Mouse (Mus musculus): ENCODE data around the gene Scand1. TPM values are rescaled to one million over a fixed set of nuclear protein-coding genes. Genes with fewer than 3 reads are reported as not detected.

Gene Scand1
- polyA plus RNA-seq, 1 experiment from 2014 or later: 98.4 TPM

- WGBS: 68% methylated on average over 6 of the region's 6 CpGs
- Histone ChIP-seq H3K27me3 (replicated peaks) (no peaks in the 10 kb centered on the region), H3K36me3 (replicated peaks) (no peaks in the 10 kb centered on the region), H3K4me1 (no peaks in the 10 kb centered on the region), H3K4me2 (no peak overlapping the region), H3K4me3 (no peak overlapping the region), H3K9ac (no peak overlapping the region), H3K9me3 (no peaks in the 10 kb centered on the region), H3K27ac (no peak overlapping the region)
- no peak for ATAC-seq (replicated peaks)
These were observed 11.6 kb upstream of the Scand1 start for GRCm38 (mm10) chr2:156324116-156324588.

GRCm38 (mm10) chr2:156321538-156321937 is 9.0 kb upstream of the Scand1 start:
- Histone ChIP-seq H3K27ac (no peak overlapping the region), H3K36me3 (replicated peaks) (no peaks in the 10 kb centered on the region), H3K4me2 (no peak overlapping the region), H3K9me3 (no peaks in the 10 kb centered on the region), H3K4me3 (no peak overlapping the region), H3K27me3 (replicated peaks) (no peaks in the 10 kb centered on the region), H3K4me1 (no peaks in the 10 kb centered on the region), H3K9ac (no peak overlapping the region)
- ATAC-seq (replicated peaks): no peak
- WGBS: 93% methylated on average over 6 of the region's 6 CpGs

GRCm38 (mm10) chr2:156318491-156318890 is 6.0 kb upstream of the Scand1 start:
- H3K27ac ChIP-seq: no peak overlapping the region
- peaks cover 3% of the 10 kb centered on the region for H3K4me1 ChIP-seq
- no peak overlapping the region for H3K4me3 ChIP-seq
- no peaks in the 10 kb centered on the region for H3K36me3 ChIP-seq (replicated peaks)
- no peak overlapping the region for H3K9ac ChIP-seq
- H3K27me3 ChIP-seq (replicated peaks): no peaks in the 10 kb centered on the region
- no peaks in the 10 kb centered on the region for H3K9me3 ChIP-seq
- no peak for ATAC-seq (replicated peaks)
- no peak overlapping the region for H3K4me2 ChIP-seq

DNA sequence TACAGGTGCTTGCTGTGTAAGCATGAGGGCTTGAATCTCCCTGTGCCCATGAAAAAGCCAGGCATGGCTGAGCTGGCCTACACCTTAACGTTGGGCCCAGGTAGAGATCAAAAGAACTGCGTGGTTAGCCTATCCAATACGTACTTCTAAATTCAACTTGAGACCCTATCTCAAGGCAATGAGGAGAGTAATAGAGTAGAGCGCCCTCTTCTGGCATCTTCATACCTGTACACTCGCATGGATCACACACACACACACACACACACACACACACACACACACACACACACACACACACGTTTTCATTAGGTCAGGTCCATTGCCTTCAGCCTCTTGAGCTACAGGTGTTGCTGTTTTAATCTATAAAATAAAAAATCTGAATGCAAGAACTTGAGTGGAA is 2.3 kb upstream of the Scand1 start:
- H3K9me3 ChIP-seq: no peaks in the 10 kb centered on the region
- no peak overlapping the region for H3K9ac ChIP-seq
- peaks cover 18% of the 10 kb centered on the region for H3K4me1 ChIP-seq
- H3K4me2 ChIP-seq: no peak overlapping the region
- no peak overlapping the region for H3K4me3 ChIP-seq
- ATAC-seq (replicated peaks): no peak
- WGBS: 91% methylated on average over 6 of the region's 6 CpGs
- no peaks in the 10 kb centered on the region for H3K27me3 ChIP-seq (replicated peaks)
- H3K27ac ChIP-seq: no peak overlapping the region
- H3K36me3 ChIP-seq (replicated peaks): no peaks in the 10 kb centered on the region

DNA sequence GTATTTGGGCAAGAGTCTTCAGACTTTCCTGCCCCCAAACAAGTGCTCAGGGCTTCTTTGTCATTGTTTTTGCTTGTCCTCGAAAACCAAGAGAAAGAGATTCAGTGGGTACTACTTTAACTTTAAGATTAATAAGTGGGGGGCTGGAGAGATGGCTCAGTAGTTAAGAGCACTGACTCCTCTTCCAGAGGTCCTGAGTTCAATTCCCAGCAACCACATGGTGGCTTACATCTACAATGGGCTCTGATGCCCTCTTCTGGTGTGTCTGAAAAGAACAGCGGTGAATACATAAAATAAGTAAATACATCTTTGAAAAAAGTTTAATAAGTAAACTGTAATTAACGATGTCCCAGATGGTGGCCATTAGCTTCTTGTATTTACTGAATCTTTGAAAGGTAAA is 649 bp upstream of the Scand1 start:
- no peak for ATAC-seq (replicated peaks)
- WGBS: 48% methylated on average over 3 of the region's 3 CpGs
- Histone ChIP-seq H3K9me3 (no peaks in the 10 kb centered on the region), H3K27ac (peak overlapping the region; percentile 93), H3K4me2 (peak overlapping the region; percentile 86), H3K4me1 (peaks cover 18% of the 10 kb centered on the region), H3K9ac (peak overlapping the region; percentile 96), H3K27me3 (replicated peaks) (no peaks in the 10 kb centered on the region), H3K36me3 (replicated peaks) (no peaks in the 10 kb centered on the region), H3K4me3 (peak overlapping the region; percentile 92)

GRCm38 (mm10) chr2:156311841-156312291 is 638 bp downstream of the Scand1 start:
- peak overlapping the region; percentile 92 for H3K4me3 ChIP-seq

GRCm38 (mm10) chr2:156311441-156311840 is 1.1 kb downstream of the Scand1 start:
- WGBS: 19% methylated on average over 8 of the region's 8 CpGs
- no peak for ATAC-seq (replicated peaks)

More at GRCm38 (mm10) chr2:156311841-156312291, 638 bp downstream of the Scand1 start:
- no peaks in the 10 kb centered on the region for H3K36me3 ChIP-seq (replicated peaks)
- peak overlapping the region; percentile 93 for H3K27ac ChIP-seq
- ATAC-seq (replicated peaks): peak; percentile 46
- H3K9me3 ChIP-seq: no peaks in the 10 kb centered on the region
- peaks cover 18% of the 10 kb centered on the region for H3K4me1 ChIP-seq
- H3K4me2 ChIP-seq: peak overlapping the region; percentile 86
- no peaks in the 10 kb centered on the region for H3K27me3 ChIP-seq (replicated peaks)
- peak overlapping the region; percentile 96 for H3K9ac ChIP-seq
- under 1% methylated on average over 53 of the region's 53 CpGs for WGBS

DNA sequence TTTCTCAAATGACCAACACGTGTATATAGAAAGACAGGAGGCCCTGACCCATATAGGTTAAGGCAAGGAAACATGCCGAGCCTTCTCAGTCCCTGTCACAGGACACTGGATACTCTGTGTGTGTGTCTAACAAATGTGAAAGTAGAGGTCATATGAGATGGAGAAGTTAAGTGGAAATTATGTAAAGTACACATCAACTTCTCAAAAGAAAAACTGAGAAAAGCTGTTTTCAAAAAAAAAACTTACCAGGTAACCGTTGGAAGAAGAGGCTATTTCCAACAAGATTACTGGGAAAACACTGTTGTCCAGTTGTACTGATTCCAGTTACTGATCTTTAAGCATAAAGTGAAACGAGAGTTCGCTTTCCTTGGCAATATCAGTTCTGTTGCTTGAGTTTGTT is 1.6 kb downstream of the Scand1 start:
- Histone ChIP-seq H3K36me3 (replicated peaks) (no peaks in the 10 kb centered on the region), H3K4me3 (peak overlapping the region; percentile 92; the same call in 1 of the 2 replicates), H3K4me2 (peak overlapping the region; percentile 86), H3K27me3 (replicated peaks) (no peaks in the 10 kb centered on the region), H3K27ac (peak overlapping the region; percentile 93; the same call in 1 of the 2 replicates), H3K9ac (no peak overlapping the region), H3K9me3 (no peaks in the 10 kb centered on the region), H3K4me1 (peaks cover 18% of the 10 kb centered on the region)
- ATAC-seq (replicated peaks): no peak
- 93% methylated on average over 5 of the region's 5 CpGs for WGBS

More at GRCm38 (mm10) chr2:156311441-156311840, 1.1 kb downstream of the Scand1 start:
- Histone ChIP-seq H3K4me2 (peak overlapping the region; percentile 86), H3K4me3 (peak overlapping the region; percentile 92), H3K27me3 (replicated peaks) (no peaks in the 10 kb centered on the region), H3K9ac (peak overlapping the region; percentile 96), H3K36me3 (replicated peaks) (no peaks in the 10 kb centered on the region), H3K4me1 (peaks cover 18% of the 10 kb centered on the region), H3K27ac (peak overlapping the region; percentile 93), H3K9me3 (no peaks in the 10 kb centered on the region)

DNA sequence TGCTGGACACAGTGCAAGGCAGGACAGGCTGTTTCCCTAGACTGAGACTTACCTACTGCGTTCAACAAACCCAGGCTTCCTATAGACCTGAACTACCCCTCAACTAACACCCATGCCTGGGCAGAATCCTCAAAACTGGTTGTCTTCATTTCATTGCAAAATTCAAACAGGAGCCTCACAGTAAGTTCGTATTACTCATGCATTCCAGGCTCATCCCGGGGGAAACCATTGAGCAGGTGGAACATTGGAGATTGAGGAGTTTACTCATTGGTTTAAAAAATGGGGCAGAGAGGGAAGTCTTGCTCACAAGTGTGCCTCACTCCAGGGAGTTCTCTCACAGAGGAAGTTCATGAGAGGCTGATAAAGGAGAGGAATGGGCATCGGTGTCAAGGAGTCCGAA is 2.0 kb downstream of the Scand1 start:
- no peak overlapping the region for H3K9ac ChIP-seq
- H3K4me3 ChIP-seq: no peak overlapping the region
- peaks cover 18% of the 10 kb centered on the region for H3K4me1 ChIP-seq
- H3K36me3 ChIP-seq (replicated peaks): no peaks in the 10 kb centered on the region
- WGBS: 94% methylated on average over 5 of the region's 5 CpGs
- H3K4me2 ChIP-seq: no peak overlapping the region
- no peak for ATAC-seq (replicated peaks)
- no peaks in the 10 kb centered on the region for H3K9me3 ChIP-seq
- no peak overlapping the region for H3K27ac ChIP-seq
- no peaks in the 10 kb centered on the region for H3K27me3 ChIP-seq (replicated peaks)

DNA sequence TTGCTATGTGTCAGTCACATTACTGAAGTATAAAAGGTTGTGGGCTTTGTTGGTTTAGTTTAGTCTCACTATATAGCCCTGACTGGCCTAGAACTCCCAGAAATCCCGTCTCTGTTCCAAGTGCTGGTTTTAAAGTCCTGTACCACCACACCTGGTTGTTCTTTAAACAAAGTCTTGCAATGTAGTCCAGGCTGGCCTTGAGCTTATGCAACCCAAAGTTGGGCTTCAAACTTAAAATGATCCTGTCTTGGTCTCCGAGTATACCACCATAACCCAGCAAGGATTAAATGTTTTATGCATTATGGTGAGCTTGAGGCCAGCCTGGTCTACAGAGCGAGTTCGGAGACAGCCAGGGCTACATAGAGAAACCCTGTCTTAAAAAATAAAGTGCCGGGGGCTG is 2.6 kb downstream of the Scand1 start:
- Histone ChIP-seq H3K27me3 (replicated peaks) (no peaks in the 10 kb centered on the region), H3K4me3 (no peak overlapping the region), H3K4me1 (peaks cover 18% of the 10 kb centered on the region), H3K9me3 (no peaks in the 10 kb centered on the region), H3K36me3 (replicated peaks) (peaks cover 4% of the 10 kb centered on the region; the same call in 1 of the 2 replicates), H3K4me2 (no peak overlapping the region), H3K9ac (no peak overlapping the region), H3K27ac (no peak overlapping the region)
- ATAC-seq (replicated peaks): no peak
- WGBS: 98% methylated on average over 5 of the region's 5 CpGs

GRCm38 (mm10) chr2:156307261-156307660 is 5.2 kb downstream of the Scand1 start:
- H3K4me2 ChIP-seq: no peak overlapping the region
- ATAC-seq (replicated peaks): no peak
- peaks cover 23% of the 10 kb centered on the region; the same call in 1 of the 2 replicates for H3K36me3 ChIP-seq (replicated peaks)
- WGBS: 50% methylated on average over 5 of the region's 5 CpGs
- no peaks in the 10 kb centered on the region for H3K27me3 ChIP-seq (replicated peaks)
- H3K9ac ChIP-seq: no peak overlapping the region
- H3K4me1 ChIP-seq: peaks cover 11% of the 10 kb centered on the region
- H3K9me3 ChIP-seq: no peaks in the 10 kb centered on the region
- H3K4me3 ChIP-seq: no peak overlapping the region
- no peak overlapping the region for H3K27ac ChIP-seq

- H3K36me3 ChIP-seq (replicated peaks): peaks cover 23% of the 10 kb centered on the region; the same call in 1 of the 2 replicates
- peaks cover 3% of the 10 kb centered on the region for H3K4me1 ChIP-seq
- 89% methylated on average over 2 of the region's 2 CpGs for WGBS
- no peaks in the 10 kb centered on the region for H3K27me3 ChIP-seq (replicated peaks)
- H3K27ac ChIP-seq: no peak overlapping the region
- no peak overlapping the region for H3K9ac ChIP-seq
- H3K9me3 ChIP-seq: no peaks in the 10 kb centered on the region
- H3K4me3 ChIP-seq: no peak overlapping the region
- H3K4me2 ChIP-seq: no peak overlapping the region
- ATAC-seq (replicated peaks): no peak
These were observed 6.7 kb downstream of the Scand1 start for GRCm38 (mm10) chr2:156305818-156306217.

- Histone ChIP-seq H3K36me3 (replicated peaks) (peaks cover 23% of the 10 kb centered on the region; the same call in 1 of the 2 replicates), H3K9ac (no peak overlapping the region), H3K27ac (no peak overlapping the region), H3K4me2 (no peak overlapping the region), H3K9me3 (no peaks in the 10 kb centered on the region), H3K4me3 (no peak overlapping the region), H3K27me3 (replicated peaks) (no peaks in the 10 kb centered on the region), H3K4me1 (no peaks in the 10 kb centered on the region)
- no peak for ATAC-seq (replicated peaks)
- 97% methylated on average over 4 of the region's 4 CpGs for WGBS
These were observed 8.2 kb downstream of the Scand1 start for GRCm38 (mm10) chr2:156304351-156304750.
